Mouse (Mus musculus): ENCODE results near the gene Trim39. TPM values are rescaled to one million over a fixed set of nuclear protein-coding genes. Genes with fewer than 3 reads are reported as not detected.
"Not testable (repeated sequence)": the region's sequence is repeated elsewhere in the genome, so short reads cannot be mapped to it uniquely, and the experiment has no call there.

The Trim39 gene
- total and polyA plus RNA-seq, 3 experiments: 14.7 to 18.4 (median 16.1) TPM

GRCm38 (mm10) chr17:36252250-36252876 is 19.7 kb downstream of the Trim39 start:
- DNase-seq: peak; percentile 49

- DNase-seq: no peak
Measured at GRCm38 (mm10) chr17:36248886-36249285, 23.2 kb downstream of the Trim39 start.

- DNase-seq: no peak
Measured at GRCm38 (mm10) chr17:36245741-36246140, 26.3 kb downstream of the Trim39 start.

- no peak for DNase-seq
Measured at GRCm38 (mm10) chr17:36244031-36244430, 28.0 kb downstream of the Trim39 start.

GRCm38 (mm10) chr17:36240637-36241213 is 31.3 kb downstream of the Trim39 start:
- DNase-seq: no peak

GRCm38 (mm10) chr17:36237321-36237921 is 34.6 kb downstream of the Trim39 start:
- peak; percentile 42 for DNase-seq

GRCm38 (mm10) chr17:36235300-36235699 is 36.7 kb downstream of the Trim39 start:
- not testable (repeated sequence) for DNase-seq

GRCm38 (mm10) chr17:36233572-36233971 is 38.5 kb downstream of the Trim39 start:
- DNase-seq: no peak

- DNase-seq: peak; percentile 86
Measured at GRCm38 (mm10) chr17:36231318-36231717, 40.7 kb downstream of the Trim39 start.

GRCm38 (mm10) chr17:36229046-36229445 is 43.0 kb downstream of the Trim39 start:
- DNase-seq: no peak

- DNase-seq: no peak
Measured at GRCm38 (mm10) chr17:36226921-36227320, 45.1 kb downstream of the Trim39 start.

- DNase-seq: no peak
Measured at GRCm38 (mm10) chr17:36225231-36225824, 46.7 kb downstream of the Trim39 start.

- no peak for DNase-seq
Measured at GRCm38 (mm10) chr17:36224451-36224850, 47.6 kb downstream of the Trim39 start.

GRCm38 (mm10) chr17:36218594-36219155 is 53.4 kb downstream of the Trim39 start:
- DNase-seq: no peak

- no peak for DNase-seq
Measured at GRCm38 (mm10) chr17:36215586-36215985, 56.5 kb downstream of the Trim39 start.

Other genes with a start within 250 kb of the Trim39 start
- 10 to 100 TPM; 49.7 to 65.2 TPM for gene H2-T23, start 239.4 kb downstream of the Trim39 start, total RNA-seq (2021)
- 156 and 162 TPM in 2 replicates for gene H2-T23, start 239.4 kb downstream of the Trim39 start, polyA plus RNA-seq (2012; rRNA removed)
- gene H2-T22, start 229.5 kb downstream of the Trim39 start, total RNA-seq (2021): 10 to 100 TPM; 32.2 to 42.9 TPM
- gene H2-T22, start 229.5 kb downstream of the Trim39 start, polyA plus RNA-seq (2012; rRNA removed): 34.7 and 38.6 TPM in 2 replicates
- under 1 TPM in 1 of 2 experiments, not detected in 1; 0.23 TPM for gene Gm6034, start 229.3 kb downstream of the Trim39 start, total RNA-seq (2021)
- 0.10 and 0.50 TPM in 2 replicates for gene Gm6034, start 229.3 kb downstream of the Trim39 start, polyA plus RNA-seq (2012; rRNA removed)
- gene Gm11127, start 213.9 kb downstream of the Trim39 start, total RNA-seq (2021): 1 to 10 TPM; 4.4 to 8.2 TPM
- gene Gm11127, start 213.9 kb downstream of the Trim39 start, polyA plus RNA-seq (2012; rRNA removed): not detected in 2 replicates
- under 1 TPM in 1 of 2 experiments, not detected in 1; 0.41 TPM for gene Gm19684, start 150.6 kb downstream of the Trim39 start, total RNA-seq (2021)
- gene Gm19684, start 150.6 kb downstream of the Trim39 start, polyA plus RNA-seq (2012; rRNA removed): 0.33 and 0.36 TPM in 2 replicates
- not detected for gene Gm7030, start 142.8 kb downstream of the Trim39 start, total RNA-seq (2021)
- not detected in 2 replicates for gene Gm7030, start 142.8 kb downstream of the Trim39 start, polyA plus RNA-seq (2012; rRNA removed)
- not detected for gene Gm8909, start 103.7 kb downstream of the Trim39 start, total RNA-seq (2021)
- 0.19 TPM in 1 of 2 replicates, not detected in the other for gene Gm8909, start 103.7 kb downstream of the Trim39 start, polyA plus RNA-seq (2012; rRNA removed)
- not detected for gene H2-T3, start 82.0 kb downstream of the Trim39 start, total RNA-seq (2021)
- not detected in 2 replicates for gene H2-T3, start 82.0 kb downstream of the Trim39 start, polyA plus RNA-seq (2012; rRNA removed)
- 10 to 100 TPM; 43.6 to 60.5 TPM for gene Rpp21, start 14.2 kb downstream of the Trim39 start, total RNA-seq (2021)
- gene Rpp21, start 14.2 kb downstream of the Trim39 start, polyA plus RNA-seq (2012; rRNA removed): 89.4 and 106 TPM in 2 replicates
- not detected for gene H2-M10.2, start 14.2 kb upstream of the Trim39 start, total RNA-seq (2021)
- gene H2-M10.2, start 14.2 kb upstream of the Trim39 start, polyA plus RNA-seq (2012; rRNA removed): not detected in 2 replicates
- not detected for gene H2-M10.1, start 53.9 kb upstream of the Trim39 start, total RNA-seq (2021)
- not detected in 2 replicates for gene H2-M10.1, start 53.9 kb upstream of the Trim39 start, polyA plus RNA-seq (2012; rRNA removed)
- gene H2-M10.3, start 96.2 kb upstream of the Trim39 start, total RNA-seq (2021): not detected
- gene H2-M10.3, start 96.2 kb upstream of the Trim39 start, polyA plus RNA-seq (2012; rRNA removed): not detected in 2 replicates
- gene H2-M10.4, start 190.1 kb upstream of the Trim39 start, total RNA-seq (2021): not detected
- not detected in 2 replicates for gene H2-M10.4, start 190.1 kb upstream of the Trim39 start, polyA plus RNA-seq (2012; rRNA removed)

Measured in adrenal gland, adult 2 months (tissue).